Mouse (Mus musculus) R1 (cell line): ENCODE data around the gene Trp53bp2.

Source experiments
- DNase-seq: peaks from one replicate; pipeline ENCODE4 v3.0.0-alpha.2; 2018; ENCODE audit warnings: low read depth, low spot score

Gene Trp53bp2

DNA sequence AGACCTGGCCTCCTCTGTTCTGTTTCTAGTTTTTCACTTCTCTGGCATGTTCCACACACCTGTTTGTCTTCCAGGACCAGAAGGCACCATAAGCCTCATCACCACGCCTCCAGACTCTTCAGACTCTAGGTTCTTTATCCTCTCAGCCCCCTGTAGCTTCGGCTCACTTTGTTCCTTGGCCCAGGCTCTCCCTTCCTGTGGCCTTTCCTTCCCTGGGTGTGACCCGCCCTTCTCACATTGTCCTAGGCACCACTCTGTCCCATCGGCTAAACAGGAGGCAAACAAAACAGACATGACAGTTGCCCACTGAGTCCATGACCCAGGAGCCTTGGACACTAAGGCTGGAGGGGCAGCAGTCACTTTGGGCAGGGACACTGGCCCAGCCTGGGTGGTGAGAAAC, 91.3 kb downstream of the Trp53bp2 start:
- no peak for DNase-seq

DNA sequence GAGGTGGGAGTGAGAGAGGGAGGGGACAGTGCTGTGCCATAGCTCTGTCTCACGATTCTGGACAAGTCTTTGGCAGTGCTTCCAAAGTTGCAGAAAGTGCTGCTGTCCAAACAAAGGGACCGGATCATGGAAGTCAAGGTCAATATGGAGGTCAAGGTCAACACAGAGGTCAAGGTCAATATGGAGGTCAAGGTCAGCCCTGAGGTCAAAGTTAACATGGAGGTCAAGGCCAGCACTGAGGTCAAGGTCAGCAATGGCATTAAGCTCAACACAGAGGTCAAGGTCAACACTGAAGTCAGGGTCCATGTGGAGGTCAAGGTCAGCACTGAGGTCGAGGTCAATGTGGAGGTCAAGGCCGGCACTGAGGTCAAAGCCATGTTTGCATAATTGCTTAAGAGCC, 91.9 kb downstream of the Trp53bp2 start:
- peak; percentile 64 for DNase-seq

DNA sequence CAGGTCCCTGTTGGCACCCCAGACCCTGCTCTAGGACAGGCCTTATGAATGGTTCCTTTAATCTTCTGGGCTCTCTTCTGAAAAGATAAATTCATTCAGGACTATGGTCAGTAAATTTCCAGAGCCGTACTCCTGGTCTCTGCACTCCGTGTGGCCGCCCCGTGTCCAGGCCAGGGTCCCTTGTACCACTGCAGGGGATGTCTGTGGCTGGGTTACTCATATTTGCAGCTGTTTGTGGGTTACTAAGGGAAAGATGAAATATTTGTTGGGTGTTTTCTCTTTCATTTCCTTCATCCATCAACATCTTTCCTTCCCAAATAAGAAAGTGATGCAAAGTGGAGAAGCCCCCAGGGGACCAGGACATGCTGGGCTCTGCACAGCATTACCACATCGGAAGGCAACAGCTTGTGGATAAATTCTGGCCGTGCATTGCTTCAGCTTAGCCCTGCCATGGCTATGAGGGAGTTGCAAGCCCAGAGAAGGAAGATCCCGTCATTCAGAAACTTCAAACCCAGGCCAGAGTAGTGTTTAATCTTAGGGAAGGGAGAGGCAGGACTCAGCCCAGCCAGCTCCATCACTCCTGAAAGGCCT, 92.9 kb downstream of the Trp53bp2 start:
- no peak for DNase-seq

DNA sequence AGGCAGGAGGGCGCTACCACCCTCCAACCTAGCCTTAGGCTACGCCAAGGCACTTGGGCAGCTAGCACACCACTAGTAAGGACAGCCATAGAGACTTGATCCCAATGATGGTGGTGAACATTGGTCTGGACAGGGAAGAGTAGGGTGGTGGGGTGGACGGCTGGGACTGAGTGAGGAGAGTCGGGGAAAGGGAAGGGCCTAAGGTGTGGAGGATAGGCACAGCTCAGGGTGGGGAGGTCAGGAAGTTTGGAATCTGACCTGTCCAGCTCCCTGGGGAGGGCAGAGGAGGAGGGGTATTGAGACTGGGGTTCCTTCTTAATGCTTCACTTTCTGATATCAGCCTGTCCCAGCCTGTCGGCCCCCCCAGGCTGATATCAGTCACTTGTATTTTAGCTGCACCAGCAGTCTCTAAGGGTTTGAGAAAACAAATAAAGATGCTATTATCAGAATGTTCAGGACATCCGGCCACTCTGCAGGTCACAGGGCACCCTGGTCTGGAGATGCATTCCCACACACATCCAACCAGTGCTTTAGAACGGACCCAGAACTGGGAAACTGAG, 93.6 kb downstream of the Trp53bp2 start:
- DNase-seq = no peak

DNA sequence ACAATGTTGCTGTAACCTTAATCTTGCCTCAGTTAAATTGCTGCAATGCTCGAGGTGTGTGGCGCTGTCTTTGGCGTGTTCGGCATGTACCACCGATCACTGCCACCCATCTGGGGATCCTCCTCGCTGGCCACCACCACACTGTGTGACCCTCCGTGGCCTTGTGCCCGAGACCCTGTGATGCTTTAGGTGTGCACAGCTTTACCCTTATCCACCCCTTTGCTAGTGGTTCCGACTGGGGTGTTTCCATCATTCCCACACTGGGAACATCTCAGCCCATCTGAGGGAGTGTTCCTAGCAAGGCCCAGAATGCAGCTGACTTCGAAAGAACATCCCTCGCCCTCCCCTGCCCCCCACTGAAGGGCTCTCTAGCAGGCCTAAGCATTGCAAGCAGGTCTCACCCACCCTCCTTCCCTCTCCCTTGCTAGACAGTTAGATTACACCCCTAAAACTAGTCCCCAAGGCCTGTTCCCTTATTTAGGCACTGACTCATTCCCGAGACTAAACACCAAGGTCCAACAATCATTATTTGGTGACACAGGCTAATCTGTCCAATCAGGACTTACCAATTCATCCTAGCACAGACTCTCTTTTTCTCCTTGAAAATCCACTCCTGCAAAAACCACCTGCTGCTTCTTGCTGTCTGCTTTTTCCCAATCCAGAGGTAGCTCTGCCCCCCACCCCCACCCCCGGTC, 94.4 kb downstream of the Trp53bp2 start:
- DNase-seq = no peak

DNA sequence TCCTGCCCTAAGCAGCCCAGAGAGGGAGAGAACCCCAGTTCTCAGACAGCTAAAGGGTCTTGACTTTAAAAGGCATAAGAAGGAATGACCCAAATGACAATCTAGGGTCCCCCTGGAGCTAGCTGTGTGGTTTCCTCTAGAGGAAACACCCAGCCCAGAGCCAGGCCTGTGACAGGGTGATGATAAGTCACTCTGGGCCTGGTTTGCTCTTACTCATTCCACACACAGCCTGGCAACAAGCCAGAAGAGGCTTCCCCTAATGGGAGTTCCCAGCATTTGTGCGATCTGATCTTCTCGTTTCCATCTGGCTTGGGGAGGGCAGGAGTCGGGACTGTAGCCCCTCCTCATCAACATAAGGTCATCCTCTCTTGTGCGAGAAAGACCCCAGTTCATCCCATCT, 95.3 kb downstream of the Trp53bp2 start:
- DNase-seq = no peak

DNA sequence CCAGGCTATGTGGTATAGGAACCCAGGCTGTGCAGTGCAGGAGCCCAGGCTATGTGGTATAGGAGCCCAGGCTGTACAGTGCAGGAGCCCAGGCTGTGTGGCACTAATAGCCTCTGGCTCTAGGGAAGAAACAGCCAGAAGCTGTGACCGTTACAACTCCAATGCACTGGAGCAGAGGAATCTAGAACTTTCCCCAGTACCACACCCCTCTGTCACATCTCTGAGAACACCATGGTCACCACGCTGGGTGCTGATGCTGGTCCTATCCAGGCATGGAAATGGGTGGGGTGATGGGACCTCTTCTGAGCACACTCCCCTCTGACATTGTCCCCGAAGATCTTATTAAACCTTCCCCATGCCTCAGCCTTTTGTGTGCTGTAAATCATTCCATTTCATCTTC, 96.3 kb downstream of the Trp53bp2 start:
- no peak for DNase-seq

DNA sequence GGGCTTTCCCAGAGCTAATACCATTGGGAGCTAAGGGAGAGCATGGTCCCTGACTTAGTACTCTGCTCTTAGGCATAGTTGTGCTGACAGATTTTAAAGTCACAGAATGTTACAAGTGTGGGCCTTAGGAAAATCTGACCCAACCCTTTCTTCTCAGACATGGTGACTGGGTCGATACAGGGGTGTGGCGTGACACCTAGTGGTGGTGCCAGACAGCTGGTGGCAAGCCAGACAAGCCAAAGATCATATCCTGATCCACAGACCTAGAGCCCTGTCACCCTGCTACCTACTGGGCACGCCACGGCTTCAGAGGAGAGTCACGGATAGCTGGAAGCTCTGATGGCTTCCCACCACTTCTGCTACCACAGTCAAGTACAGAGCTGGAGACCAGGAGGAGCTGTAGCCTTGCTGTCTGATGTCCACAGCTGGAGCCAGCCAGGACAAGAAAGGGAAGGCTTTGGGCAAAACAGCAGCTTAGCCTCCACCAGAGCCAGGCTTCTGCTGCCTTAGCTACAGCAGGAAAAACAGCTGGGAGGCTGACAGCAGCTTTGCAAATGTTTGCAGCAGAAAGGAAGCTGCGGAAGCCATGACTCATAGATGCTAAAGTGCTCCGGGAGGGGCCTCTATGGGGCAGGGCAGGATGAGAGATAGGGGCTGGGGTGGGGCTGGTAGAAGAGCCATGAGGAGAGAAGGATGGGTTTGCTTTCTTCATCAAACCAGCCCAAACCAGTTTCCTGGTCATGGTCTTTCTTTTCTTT, 97.4 kb downstream of the Trp53bp2 start:
- peak; percentile 68 for DNase-seq

DNA sequence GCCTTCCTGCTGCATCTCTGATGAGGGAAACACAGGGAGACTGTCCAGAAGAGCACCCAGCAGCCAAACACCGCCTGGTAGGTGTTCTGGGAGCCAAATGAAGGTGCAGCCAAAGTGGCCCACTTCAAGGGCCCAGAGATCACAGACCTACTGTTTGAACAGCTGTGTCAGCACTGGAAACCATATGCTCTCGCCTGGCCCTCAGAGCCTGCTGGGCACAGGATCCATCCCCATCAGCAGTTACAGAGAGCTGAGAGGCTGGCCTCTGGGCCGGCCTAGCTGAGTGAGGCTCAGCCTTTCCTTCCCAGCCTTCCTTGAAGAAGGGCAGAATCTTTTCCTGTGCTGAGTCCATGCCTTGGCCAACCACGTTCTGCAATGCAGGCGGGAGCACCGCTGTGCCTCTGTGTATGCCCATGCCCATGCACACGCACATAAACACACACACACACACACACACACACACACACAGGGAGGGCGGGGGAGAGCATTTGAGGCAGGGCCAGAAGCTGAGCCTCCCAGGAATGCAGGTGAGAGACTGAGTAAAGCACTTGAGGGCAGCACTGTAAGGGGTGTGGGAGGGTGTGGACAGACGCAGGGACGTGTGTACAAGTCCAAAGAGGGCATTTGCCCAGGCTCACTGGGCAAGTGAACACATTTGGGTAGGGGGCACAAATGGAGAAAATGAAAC, 100.3 kb downstream of the Trp53bp2 start:
- DNase-seq = no peak

DNA sequence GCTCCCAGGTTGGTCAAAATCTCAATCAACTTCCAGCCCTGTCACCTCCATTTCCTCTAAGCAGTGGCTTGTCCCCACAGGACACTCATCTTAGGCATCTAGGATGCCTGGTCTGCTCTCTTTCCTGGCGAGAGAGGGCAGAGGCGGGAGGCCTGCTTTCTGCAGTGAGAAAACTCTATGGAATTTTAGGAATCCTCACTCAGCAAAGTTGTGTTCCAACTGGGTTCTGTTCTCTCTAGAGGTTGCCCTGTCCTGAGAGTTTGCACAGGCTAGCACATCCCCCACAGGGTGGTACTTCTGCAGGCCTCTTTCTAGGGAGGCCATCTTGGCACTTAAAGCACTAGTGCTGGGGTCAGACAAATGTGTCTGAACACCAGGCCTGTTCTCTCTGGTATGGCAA, 102.1 kb downstream of the Trp53bp2 start:
- no peak for DNase-seq

DNA sequence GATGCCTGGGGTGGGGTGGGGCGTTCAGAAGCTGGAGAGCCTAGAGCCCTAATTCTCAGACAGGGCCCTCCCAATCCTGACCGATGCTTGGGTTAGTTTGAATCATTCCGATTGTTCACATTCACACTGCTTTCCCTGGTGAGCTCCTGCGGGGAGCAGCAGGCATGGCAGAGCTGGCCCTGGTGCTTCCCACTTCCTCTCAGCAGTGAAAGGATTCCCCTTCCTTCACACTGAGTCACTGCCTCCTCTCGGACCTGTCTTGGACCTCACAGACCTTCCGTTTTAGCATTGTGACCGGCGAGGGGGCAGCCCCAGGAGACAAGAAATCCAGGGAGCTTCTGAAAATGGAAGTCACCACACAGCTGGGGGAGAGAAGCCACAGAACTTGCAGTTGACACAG, 102.8 kb downstream of the Trp53bp2 start:
- no peak for DNase-seq
